Mouse (Mus musculus) liver, adult (tissue): ENCODE data around the gene Grin2d.

Source experiments
- GATA4 ChIP-seq: IDR thresholded peaks from 2 replicates; pipeline ENCODE4 v1.6.1; 2014; ENCODE audit warnings: mild to moderate bottlenecking, low read length; ENCODE audit not compliant: insufficient replicate concordance

Gene Grin2d

DNA sequence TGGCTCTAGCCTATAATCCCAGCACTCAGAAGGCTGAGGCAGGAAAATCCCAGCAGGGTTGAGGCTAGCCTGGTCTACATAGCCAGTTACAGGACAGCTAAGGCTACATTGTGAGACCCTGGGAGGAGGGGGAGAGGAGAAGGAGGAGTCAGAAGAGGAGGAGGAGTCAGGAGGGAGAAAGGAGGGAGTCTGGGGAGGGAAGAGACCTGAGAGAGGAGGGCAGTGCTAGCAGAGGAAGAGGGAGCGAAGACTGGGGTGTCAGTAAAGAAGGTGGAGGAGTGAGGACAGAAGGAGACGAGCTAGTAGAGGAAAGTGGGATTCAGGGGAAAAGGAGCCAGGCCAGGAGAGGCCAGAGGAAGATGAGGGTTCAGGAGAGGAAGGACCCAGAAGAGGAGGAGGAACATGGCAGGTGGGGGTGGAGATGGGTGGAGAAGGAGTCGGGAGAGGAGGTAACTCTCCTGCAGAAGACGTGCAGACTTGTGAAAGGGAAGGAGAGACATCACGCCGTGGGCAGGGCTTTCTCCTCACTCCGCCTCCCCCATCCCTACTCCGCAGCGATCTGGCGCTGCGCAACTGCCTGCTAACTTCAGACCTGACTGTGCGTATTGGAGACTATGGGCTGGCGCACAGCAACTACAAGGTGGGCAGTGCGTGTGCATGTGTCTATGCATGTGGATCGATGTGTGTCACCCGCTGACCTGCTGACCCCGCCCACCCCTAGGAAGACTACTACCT lies 86.3 kb downstream of the Grin2d start:
- no peak for TF ChIP-seq GATA4

DNA sequence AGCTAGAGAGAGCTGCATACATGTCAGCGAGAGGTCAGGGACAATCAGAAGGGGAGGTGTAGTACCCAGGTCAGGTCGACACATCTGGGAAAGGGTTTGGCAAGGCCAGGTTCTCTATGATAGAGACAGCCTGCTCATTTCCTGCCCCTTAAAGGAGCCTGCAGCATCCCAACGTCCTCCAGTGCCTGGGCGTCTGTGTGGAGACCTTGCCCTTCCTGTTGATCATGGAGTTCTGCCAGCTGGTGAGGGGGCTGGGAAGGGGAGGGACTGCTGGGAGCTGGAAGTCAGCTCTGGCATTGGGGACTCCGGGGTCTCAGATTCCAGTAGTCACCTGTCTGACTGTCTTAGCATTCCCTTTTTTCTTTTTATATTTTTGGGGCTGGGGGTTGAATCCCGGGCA lies 87.5 kb downstream of the Grin2d start:
- TF ChIP-seq GATA4 = no peak

DNA sequence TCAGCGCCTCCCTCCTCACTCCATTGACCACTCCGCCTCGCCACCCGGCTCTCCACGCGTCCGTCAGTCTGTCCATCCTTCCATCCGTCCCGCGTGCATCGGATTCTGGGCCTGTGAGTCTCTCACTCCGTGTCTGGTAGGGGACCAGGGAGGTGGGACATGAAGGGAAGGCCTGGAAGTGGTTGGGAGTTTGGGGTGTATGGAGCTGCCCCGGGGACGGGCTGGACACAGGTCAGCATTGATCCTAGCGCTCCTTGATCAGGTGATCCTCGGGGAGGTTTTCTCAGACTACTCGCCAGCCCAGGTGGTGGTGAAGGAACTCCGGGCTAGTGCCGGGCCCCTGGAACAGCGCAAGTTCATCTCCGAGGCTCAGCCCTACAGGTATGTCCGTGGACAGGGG lies 90.5 kb downstream of the Grin2d start:
- no peak for TF ChIP-seq GATA4

DNA sequence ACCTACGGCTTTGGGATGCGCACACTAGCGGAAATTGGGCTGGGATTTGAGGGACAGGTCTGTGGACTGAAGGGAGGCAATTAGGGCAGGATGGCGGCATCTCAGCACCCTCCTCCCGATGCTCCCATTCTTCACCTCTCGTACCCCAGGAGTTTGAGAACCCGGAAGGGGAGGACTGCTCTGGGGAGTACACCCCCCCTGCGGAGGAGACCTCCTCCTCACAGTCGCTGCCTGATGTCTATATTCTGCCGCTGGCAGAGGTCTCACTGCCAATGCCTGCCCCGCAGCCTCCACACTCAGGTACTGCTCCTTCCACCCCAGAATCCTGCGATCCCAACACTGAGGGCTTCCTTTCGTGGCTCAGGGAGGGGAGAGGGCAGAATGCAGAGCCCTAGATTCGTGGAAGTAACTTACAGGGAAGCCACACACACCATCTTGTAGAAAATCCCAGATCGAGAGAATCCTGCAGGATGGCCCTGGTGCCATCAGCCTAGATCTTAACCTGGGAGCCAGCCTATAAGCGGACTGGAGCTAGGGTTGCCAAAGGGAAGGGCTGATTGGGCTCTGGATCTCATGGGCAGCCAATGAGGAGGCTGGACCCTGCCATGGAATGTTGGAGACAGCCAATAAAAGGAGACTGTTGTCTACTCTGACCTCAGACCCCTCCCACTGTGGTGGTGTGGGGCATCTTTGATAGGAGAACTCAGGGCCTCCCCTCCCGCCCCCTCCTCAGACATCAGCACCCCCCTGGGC lies 91.3 kb downstream of the Grin2d start:
- no peak for TF ChIP-seq GATA4

DNA sequence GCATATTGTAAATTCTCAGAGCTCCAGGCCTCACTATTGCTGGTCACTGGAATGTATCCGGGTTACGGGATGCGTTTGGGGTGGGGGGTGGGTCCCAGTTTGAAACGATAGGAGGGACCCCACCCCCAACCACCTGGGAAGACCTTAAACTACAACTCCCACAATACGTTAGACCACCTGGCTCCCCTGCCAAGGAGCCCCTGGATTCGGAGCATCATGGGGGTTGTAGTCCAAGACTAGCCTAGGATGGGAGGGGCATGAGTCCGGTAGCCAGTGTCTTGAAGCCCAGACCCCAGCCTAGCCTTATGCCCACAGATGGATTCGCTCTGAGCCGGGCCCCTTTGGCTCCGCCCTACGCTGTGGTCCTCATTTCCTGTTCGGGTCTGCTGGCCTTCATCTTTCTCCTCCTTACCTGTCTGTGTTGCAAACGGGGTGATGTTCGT lies 92.0 kb downstream of the Grin2d start:
- no peak for TF ChIP-seq GATA4

DNA sequence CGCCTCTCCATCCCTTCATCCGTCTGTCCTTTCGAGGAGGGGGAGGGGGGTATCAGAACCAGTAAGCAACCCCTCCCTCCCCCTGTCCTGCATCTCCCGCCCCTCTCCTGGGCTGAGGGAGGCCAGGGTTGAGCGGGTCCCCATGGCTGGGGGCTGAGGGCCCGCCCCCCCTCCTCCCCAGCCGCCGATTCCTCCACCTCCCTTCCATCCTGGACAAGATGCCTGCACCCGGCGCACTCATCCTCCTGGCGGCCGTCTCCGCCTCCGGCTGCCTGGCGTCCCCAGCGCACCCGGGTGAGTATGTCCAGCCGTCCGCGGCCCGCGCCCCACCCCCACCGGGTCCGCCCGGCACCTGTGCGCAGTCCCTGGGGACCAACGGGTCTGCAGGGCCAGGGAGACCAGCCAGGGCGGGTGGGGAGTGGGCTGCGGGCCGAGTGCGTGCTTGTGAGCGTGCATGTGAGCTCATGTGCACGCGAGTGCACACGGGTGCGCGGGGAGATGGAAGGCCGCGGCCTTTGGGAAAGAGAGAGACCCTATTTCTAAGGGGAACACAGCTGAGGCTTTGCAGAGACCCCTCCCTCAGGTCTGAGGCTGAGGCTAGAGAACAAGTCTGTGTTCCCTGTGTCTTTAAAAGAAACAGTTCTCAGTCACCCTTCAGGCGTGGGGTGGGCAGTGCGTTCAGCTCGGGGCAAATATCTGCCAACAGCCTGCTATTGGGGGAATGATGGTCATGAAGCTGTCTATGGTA lies 92.6 kb downstream of the Grin2d start:
- no peak for TF ChIP-seq GATA4

DNA sequence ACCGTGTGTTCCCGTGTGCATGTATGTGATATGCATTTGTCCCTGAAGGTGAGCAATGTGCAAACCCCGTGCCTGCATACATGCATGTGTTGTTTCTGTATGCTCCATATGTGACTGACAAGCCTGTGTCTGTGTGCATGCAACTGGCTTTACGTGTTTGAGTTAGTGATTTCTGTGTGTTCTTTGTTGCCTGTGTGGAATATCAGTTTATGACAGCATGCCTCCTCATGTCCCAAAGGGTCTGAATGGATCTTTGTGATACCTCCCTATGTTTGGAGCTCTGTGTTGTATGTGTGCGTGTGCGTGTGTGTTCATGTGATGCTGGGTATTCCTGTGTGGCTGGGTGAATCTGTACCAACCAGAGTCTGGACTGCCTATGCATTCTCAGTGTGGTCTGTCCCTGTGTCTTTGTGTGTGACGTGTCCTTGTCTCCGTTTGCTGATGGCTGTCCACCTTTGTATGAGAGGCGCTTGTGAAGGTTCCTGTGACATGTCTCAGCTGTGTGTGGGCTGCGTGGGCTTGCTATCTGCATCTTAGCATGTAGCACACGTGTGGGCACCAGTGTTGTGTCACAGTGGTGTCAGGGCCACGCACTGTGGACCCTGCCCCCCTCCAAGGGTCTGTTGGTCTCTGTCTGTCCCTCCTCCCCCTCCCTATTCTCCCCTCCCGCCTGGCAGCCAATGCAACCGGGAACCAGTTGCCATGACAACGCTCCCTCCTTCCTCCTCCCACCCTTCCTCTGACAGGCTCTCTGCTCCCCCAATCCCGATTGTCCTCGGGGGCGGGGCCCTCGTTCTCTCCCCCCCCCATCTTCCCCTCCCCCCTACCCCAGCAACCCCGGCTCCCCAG lies 93.4 kb downstream of the Grin2d start, which contains the start of gene Sult2b1:
Sult2b1 (minus strand) TSS at position 146 of the 849 bp plus-strand sequence.
- TF ChIP-seq GATA4 = no peak

DNA sequence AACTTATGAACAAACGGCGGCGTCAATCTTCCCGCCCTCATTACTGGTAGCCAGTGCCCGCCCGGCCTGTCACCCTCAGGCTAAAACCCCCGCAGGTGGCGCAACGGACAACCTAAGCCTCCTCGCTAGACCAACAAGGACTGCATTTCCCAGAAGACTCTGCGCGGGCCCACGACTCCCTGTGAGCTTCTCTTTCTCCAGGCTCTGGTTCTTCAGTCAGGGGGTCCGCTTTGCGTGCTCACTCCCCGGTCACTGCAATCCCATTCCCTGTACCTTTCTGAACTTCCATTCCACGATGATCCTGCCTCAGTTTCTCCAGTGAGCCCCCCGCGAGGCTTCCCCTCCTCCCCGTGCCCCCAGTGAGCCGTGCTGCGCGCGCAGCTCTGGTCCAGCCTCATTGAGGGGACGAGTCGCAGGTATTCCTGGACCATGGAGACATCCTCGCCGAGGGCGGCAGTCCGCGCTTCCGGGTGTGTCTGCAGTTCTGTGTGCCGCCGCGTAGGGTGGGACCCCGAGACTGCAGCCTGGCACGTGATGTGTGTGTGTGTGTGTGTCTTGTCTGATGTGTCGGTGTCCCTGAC lies 94.6 kb downstream of the Grin2d start, which contains the start of gene Lmtk3:
Lmtk3 (plus strand) TSS at position 228 of the 581 bp plus-strand sequence.
- no peak for TF ChIP-seq GATA4

DNA sequence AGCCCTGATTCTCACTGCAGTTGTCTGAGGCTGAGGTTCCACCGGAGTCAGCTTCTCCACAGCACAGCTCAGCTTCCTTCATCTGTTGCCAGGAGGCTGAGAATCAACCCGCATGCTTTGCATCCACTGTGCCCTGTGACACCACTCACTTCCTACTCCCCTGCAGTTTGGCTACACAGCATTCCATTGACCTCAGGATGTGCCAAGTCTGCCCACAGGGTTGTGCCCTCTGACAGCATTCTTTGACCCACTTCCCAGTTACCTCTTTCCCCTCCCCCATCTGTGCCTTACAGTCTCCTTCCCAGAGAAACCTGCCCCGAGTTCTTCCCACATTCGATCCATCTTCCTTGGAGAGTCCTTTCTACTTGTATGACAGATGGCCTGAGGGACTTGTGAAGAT lies 95.9 kb downstream of the Grin2d start:
- no peak for TF ChIP-seq GATA4
